14 mouse cellular contexts compared by ENCODE assay signal in the genomic region with DNA sequence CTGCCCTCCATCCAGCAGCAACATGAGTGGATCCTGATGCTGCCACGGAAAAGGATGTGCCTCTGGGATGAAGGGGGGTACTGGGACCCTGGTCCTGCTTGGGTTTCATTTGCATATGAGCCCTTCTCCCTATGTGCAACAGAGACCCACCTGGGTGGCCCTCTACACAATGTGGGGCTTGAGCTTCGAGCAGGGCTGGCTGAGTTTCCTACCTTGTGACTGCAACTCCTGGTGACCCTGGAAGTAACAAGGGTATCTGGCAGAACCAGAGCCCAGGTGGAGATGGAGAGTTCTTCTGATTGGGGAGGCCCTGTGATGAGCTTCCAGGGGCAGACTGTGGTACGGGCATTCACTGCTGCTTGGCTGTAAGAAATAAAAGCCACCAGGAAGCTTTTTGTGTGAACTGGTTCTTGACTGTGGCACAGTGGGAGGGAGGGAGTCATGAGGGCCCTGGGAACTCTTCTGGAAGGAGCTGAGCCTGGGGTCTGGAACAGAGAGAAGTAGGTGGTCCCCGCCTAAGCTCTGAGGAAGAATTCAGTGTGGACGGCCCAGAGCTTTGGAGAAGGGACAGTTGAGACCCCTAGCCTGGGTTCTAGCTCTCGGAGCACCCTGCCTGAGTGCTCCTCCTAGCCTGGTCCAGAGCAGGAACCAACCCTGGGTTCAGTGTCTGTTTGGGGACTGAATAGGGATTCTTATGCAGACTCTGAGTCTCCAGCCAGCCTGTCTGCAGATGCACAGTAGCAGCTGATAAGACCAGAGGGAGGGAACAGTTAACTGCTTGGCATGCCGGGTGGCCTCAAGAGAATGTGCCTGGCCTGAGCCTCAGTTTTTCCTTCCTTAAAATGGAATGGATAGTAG. TPM values are rescaled to one million over a fixed set of nuclear protein-coding genes. Genes with fewer than 3 reads are reported as not detected.
DNase-seq lines count a peak whose midpoint lies in the region; ATAC-seq lines count a peak whose summit lies in the region.
"Had no signal": no experiment of that assay in that cellular context is flagged by ENCODE, and none has a peak within 500 bp of the region (broad histone marks: within the 10 kb centered on the region; RNA-seq: fewer than 3 reads in every experiment).

No protein-coding gene starts in this region.

- H3K4me1 ChIP-seq in heart, embryonic 12.5 days (replicated peaks): peaks cover 68% of the 10 kb centered on the region
- H3K4me1 ChIP-seq in neural tube, embryonic 13.5 days (replicated peaks): peaks cover 8% of the 10 kb centered on the region; the same call in 1 of the 2 replicates
- peaks cover 26% of the 10 kb centered on the region for H3K4me1 ChIP-seq in limb, embryonic 10.5 days
- H3K4me1 ChIP-seq in stomach, embryonic 16.5 days (ENCODE audit: control insufficient read depth, insufficient read depth, low read length): peaks cover 45% of the 10 kb centered on the region
- H3K4me1 ChIP-seq: neural tube, embryonic 15.5 days had no signal

- H3K4me2 ChIP-seq in heart, embryonic 12.5 days: peak overlapping the region; percentile 30
- H3K4me2 ChIP-seq in neural tube, embryonic 13.5 days: no peak overlapping the region
- peak overlapping the region; percentile 4; the same call in 1 of the 2 replicates for H3K4me2 ChIP-seq in stomach, embryonic 16.5 days (ENCODE audit: low read depth, low read length)
- H3K4me2 ChIP-seq: hindbrain, embryonic 14.5 days; limb, embryonic 12.5 days; neural tube, embryonic 15.5 days had no signal

- WGBS in heart, embryonic 12.5 days: 49% methylated on average over 7 of the region's 7 CpGs
- 73% methylated on average over 7 of the region's 7 CpGs for WGBS in neural tube, embryonic 13.5 days
- WGBS in limb, embryonic 10.5 days: 76% methylated on average over 7 of the region's 7 CpGs
- WGBS in stomach, embryonic 16.5 days: 61% methylated on average over 7 of the region's 7 CpGs

- peak; percentile 35; the same call in 1 of the 2 replicates for ATAC-seq in heart, embryonic 12.5 days (ENCODE audit: insufficient number of reproducible peaks, low FRiP score)
- ATAC-seq in neural tube, embryonic 13.5 days (ENCODE audit: low read depth): no peak
- ATAC-seq in stomach, embryonic 16.5 days (ENCODE audit: insufficient read depth, low FRiP score): peak; percentile 51; the same call in 1 of the 2 replicates

- no peak overlapping the region for H3K4me3 ChIP-seq in heart, embryonic 12.5 days
- H3K4me3 ChIP-seq in neural tube, embryonic 13.5 days: no peak overlapping the region
- H3K4me3 ChIP-seq in limb, embryonic 10.5 days: no peak overlapping the region
- no peak overlapping the region for H3K4me3 ChIP-seq in stomach, embryonic 16.5 days (replicated peaks; ENCODE audit: low read length)
- H3K4me3 ChIP-seq: limb, embryonic 12.5 days; neural tube, embryonic 15.5 days had no signal

- DNase-seq in heart, postnatal 4 days: no peak
- DNase-seq in neural tube, embryonic 10.5 days (ENCODE audit: extremely low spot score, low spot score): no peak
- no peak for DNase-seq in limb, embryonic 10.5 days (ENCODE audit: low spot score)
- DNase-seq in right cerebral cortex, postnatal 36 days (ENCODE audit: low spot score in 2 of 2): no peak
- no peak for DNase-seq in retina, postnatal 1 day

- H3K36me3 ChIP-seq in heart, embryonic 12.5 days: no peaks in the 10 kb centered on the region
- H3K36me3 ChIP-seq in neural tube, embryonic 13.5 days: no peaks in the 10 kb centered on the region
- no peaks in the 10 kb centered on the region for H3K36me3 ChIP-seq in limb, embryonic 10.5 days
- no peaks in the 10 kb centered on the region for H3K36me3 ChIP-seq in stomach, embryonic 16.5 days (ENCODE audit: control insufficient read depth, insufficient read depth, low read length)
- H3K36me3 ChIP-seq: limb, embryonic 12.5 days; neural tube, embryonic 15.5 days had no signal

- H3K9ac ChIP-seq in heart, embryonic 12.5 days: peak overlapping the region; percentile 33
- H3K9ac ChIP-seq in neural tube, embryonic 13.5 days: no peak overlapping the region
- peak overlapping the region; percentile 6; the same call in 1 of the 2 replicates for H3K9ac ChIP-seq in stomach, embryonic 16.5 days (ENCODE audit: low read length)
- H3K9ac ChIP-seq: hindbrain, embryonic 14.5 days; limb, embryonic 12.5 days; neural tube, embryonic 15.5 days had no signal

- no peaks in the 10 kb centered on the region for H3K9me3 ChIP-seq in heart, embryonic 12.5 days (replicated peaks)
- H3K9me3 ChIP-seq in neural tube, embryonic 13.5 days: no peaks in the 10 kb centered on the region
- no peaks in the 10 kb centered on the region for H3K9me3 ChIP-seq in limb, embryonic 10.5 days (replicated peaks)
- no peaks in the 10 kb centered on the region for H3K9me3 ChIP-seq in stomach, embryonic 16.5 days (replicated peaks; ENCODE audit: control insufficient read depth, low read length)
- H3K9me3 ChIP-seq: limb, embryonic 12.5 days; neural tube, embryonic 15.5 days had no signal

- no peaks in the 10 kb centered on the region for H3K27me3 ChIP-seq in heart, embryonic 12.5 days (replicated peaks)
- H3K27me3 ChIP-seq in neural tube, embryonic 13.5 days: no peaks in the 10 kb centered on the region
- 0 out of 2 replicates have a peak, but pooled peaks cover 5% of the 10 kb centered on the region for H3K27me3 ChIP-seq in limb, embryonic 10.5 days (ENCODE audit: low read depth, poor library complexity, severe bottlenecking)
- H3K27me3 ChIP-seq in stomach, embryonic 16.5 days (ENCODE audit: control insufficient read depth, insufficient read depth, low read length): no peaks in the 10 kb centered on the region
- H3K27me3 ChIP-seq: limb, embryonic 12.5 days; neural tube, embryonic 15.5 days had no signal

- peak overlapping the region; percentile 90 for H3K27ac ChIP-seq in heart, embryonic 12.5 days (ENCODE audit: poor library complexity, severe bottlenecking)
- 0 out of 2 replicates have a peak overlapping the region, but pooled peaks have one; percentile 5 for H3K27ac ChIP-seq in neural tube, embryonic 13.5 days (replicated peaks)
- peak overlapping the region; percentile 36; the same call in 1 of the 2 replicates for H3K27ac ChIP-seq in limb, embryonic 10.5 days
- H3K27ac ChIP-seq in stomach, embryonic 16.5 days (ENCODE audit: low read length): peak overlapping the region; percentile 90
- H3K27ac ChIP-seq: hindbrain, embryonic 14.5 days; limb, embryonic 12.5 days; neural tube, embryonic 15.5 days had no signal

RNA-seq across cellular contexts. Expression of a gene that starts 1.0 kb away (rescaled TPM):
- polyA plus RNA-seq in heart, embryonic 12.5 days (2016; fragmentation: Nextera tagmentation; extraction: Ambion mirVana): 0.96 and 1.0 TPM in 2 replicates
- total RNA-seq in heart, postnatal 4 days (2021): 1 to 10 TPM; 3.2 to 3.4 TPM
- 0.43 and 0.47 TPM in 2 replicates for polyA plus RNA-seq in neural tube, embryonic 13.5 days (2015; fragmentation: Nextera tagmentation; extraction: Ambion mirVana)
- polyA plus RNA-seq in limb, embryonic 10.5 days (2016; fragmentation: Nextera tagmentation; extraction: Ambion mirVana): 0.35 and 0.40 TPM in 2 replicates
- polyA plus RNA-seq in stomach, embryonic 16.5 days (2015; fragmentation: Nextera tagmentation; extraction: Ambion mirVana): 1.6 and 2.2 TPM in 2 replicates
- total RNA-seq: common myeloid progenitor, adult 5-6 weeks had no signal

RNA-seq across cellular contexts. Expression of a gene that starts 1.9 kb away (rescaled TPM):
- polyA plus RNA-seq in heart, embryonic 12.5 days (2016; fragmentation: Nextera tagmentation; extraction: Ambion mirVana): 0.15 and 0.35 TPM in 2 replicates
- 1 to 10 TPM; 2.0 to 2.3 TPM for total RNA-seq in heart, postnatal 4 days (2021)
- polyA plus RNA-seq in neural tube, embryonic 13.5 days (2015; fragmentation: Nextera tagmentation; extraction: Ambion mirVana): not detected in 2 replicates
- polyA plus RNA-seq in limb, embryonic 10.5 days (2016; fragmentation: Nextera tagmentation; extraction: Ambion mirVana): 0.05 and 0.10 TPM in 2 replicates
- 0.05 and 0.06 TPM in 2 replicates for polyA plus RNA-seq in stomach, embryonic 16.5 days (2015; fragmentation: Nextera tagmentation; extraction: Ambion mirVana)
- total RNA-seq: common myeloid progenitor, adult 5-6 weeks had no signal

RNA-seq across cellular contexts. Expression of a gene that starts 17.9 kb away (rescaled TPM):
- not detected in 2 replicates for polyA plus RNA-seq in heart, embryonic 12.5 days (2016; fragmentation: Nextera tagmentation; extraction: Ambion mirVana)
- not detected for total RNA-seq in heart, postnatal 4 days (2021)
- polyA plus RNA-seq in neural tube, embryonic 13.5 days (2015; fragmentation: Nextera tagmentation; extraction: Ambion mirVana): 0.14 TPM in 1 of 2 replicates, not detected in the other
- not detected in 2 replicates for polyA plus RNA-seq in limb, embryonic 10.5 days (2016; fragmentation: Nextera tagmentation; extraction: Ambion mirVana)
- polyA plus RNA-seq in stomach, embryonic 16.5 days (2015; fragmentation: Nextera tagmentation; extraction: Ambion mirVana): not detected in 2 replicates
- total RNA-seq: adrenal gland, adult 2 months; common myeloid progenitor, adult 5-6 weeks had no signal
- polyA plus RNA-seq: adrenal gland, adult 2 months; frontal cortex, adult 2 months; hindbrain, embryonic 14.5 days; limb, embryonic 12.5 days; neural tube, embryonic 15.5 days had no signal

RNA-seq across cellular contexts. Expression of a gene that starts 27.3 kb away (rescaled TPM):
- not detected in 2 replicates for polyA plus RNA-seq in heart, embryonic 12.5 days (2016; fragmentation: Nextera tagmentation; extraction: Ambion mirVana)
- total RNA-seq in heart, postnatal 4 days (2021): not detected
- polyA plus RNA-seq in neural tube, embryonic 13.5 days (2015; fragmentation: Nextera tagmentation; extraction: Ambion mirVana): not detected in 2 replicates
- not detected in 2 replicates for polyA plus RNA-seq in limb, embryonic 10.5 days (2016; fragmentation: Nextera tagmentation; extraction: Ambion mirVana)
- not detected in 2 replicates for polyA plus RNA-seq in stomach, embryonic 16.5 days (2015; fragmentation: Nextera tagmentation; extraction: Ambion mirVana)
- total RNA-seq: adrenal gland, adult 2 months; common myeloid progenitor, adult 5-6 weeks had no signal
- polyA plus RNA-seq: adrenal gland, adult 2 months; frontal cortex, adult 2 months; hindbrain, embryonic 14.5 days had no signal

RNA-seq across cellular contexts. Expression of a gene that starts 42.9 kb away (rescaled TPM):
- not detected in 2 replicates for polyA plus RNA-seq in heart, embryonic 12.5 days (2016; fragmentation: Nextera tagmentation; extraction: Ambion mirVana)
- total RNA-seq in heart, postnatal 4 days (2021): not detected
- not detected in 2 replicates for polyA plus RNA-seq in neural tube, embryonic 13.5 days (2015; fragmentation: Nextera tagmentation; extraction: Ambion mirVana)
- not detected in 2 replicates for polyA plus RNA-seq in limb, embryonic 10.5 days (2016; fragmentation: Nextera tagmentation; extraction: Ambion mirVana)
- polyA plus RNA-seq in stomach, embryonic 16.5 days (2015; fragmentation: Nextera tagmentation; extraction: Ambion mirVana): not detected in 2 replicates
- total RNA-seq: adrenal gland, adult 2 months; common myeloid progenitor, adult 5-6 weeks had no signal
- polyA plus RNA-seq: adrenal gland, adult 2 months; frontal cortex, adult 2 months; hindbrain, embryonic 14.5 days; limb, embryonic 12.5 days; neural tube, embryonic 15.5 days had no signal

Comparison
In these comparisons a context has a peak if more than half of its experiments do, and no peak if none do; other contexts are left out.
1. H3K27ac ChIP-seq: peak in every context shown above with its lines; median percentile 90 in heart, embryonic 12.5 days; 90 in stomach, embryonic 16.5 days; 36 in limb, embryonic 10.5 days; 5 in neural tube, embryonic 13.5 days.